Mouse (Mus musculus) liver, adult 10 weeks (tissue): ENCODE data around the gene Scgb1b7. TPM values are rescaled to one million over a fixed set of nuclear protein-coding genes. Genes with fewer than 3 reads are reported as not detected.

ENCODE experiments used
- polyA plus RNA-seq: library from polyadenylated mRNA; stranded (reverse); fragments of 350-450 nt; fragmentation: Illumina TruSeq; extraction: RNeasy Lipid Tissue Mini Kit (QIAGEN cat#74804); gene quantifications from one replicate; pipeline ENCODE4 v1.2.3, GENCODE M21; 2014; ENCODE audit warnings: low read depth, low replicate concordance

Scgb1b7 gene
- polyA plus RNA-seq = not detected

DNA sequence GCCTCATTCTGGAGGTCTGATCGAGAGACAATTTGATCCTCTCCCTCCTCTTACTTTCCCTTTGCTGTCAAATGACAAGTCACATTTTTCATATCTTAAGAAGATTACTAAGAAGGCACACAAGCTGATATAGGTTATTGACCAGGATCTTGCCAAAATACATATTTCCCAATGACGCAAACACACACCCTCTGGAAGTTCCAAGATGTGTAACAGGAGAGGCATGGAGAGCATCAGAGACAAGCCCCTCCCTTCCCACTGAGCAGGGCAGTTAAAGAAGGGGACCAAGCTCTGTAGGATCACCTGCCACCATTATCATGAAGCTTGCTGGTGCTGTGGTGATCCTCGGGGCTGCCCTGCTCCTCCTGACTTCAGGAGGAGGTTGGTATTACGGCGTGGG is at the start of gene Scgb1b7:
Gene Scgb1b7, plus strand, starts transcription at position 301 of the 400 bp plus-strand sequence.

DNA sequence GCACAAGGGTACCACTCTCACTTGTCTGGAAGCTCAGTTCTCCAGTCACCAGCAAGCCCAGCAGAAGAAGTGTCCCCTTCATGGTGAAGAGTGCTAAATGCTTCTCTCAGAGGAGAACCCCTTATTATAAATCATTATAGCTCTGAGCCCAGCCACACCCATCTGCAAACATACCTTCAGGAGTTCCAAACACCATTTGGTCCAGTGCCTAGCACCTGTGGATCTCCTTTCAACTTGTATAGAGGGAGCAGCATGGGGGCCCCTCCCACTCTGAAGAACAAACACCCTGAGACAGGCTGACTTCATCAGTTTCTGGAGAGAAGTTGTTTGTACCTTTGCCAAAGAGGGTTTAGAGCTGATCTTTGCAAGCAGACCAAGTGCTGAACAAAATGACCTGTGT is 6.8 kb upstream of the Scgb1b7 start, which contains the start of gene Scgb2b7:
Gene Scgb2b7, minus strand, starts transcription at position 101 of the 400 bp plus-strand sequence.

Other genes with a start within 250 kb of the Scgb1b7 start
- gene Scgb2b7, start 6.9 kb upstream of the Scgb1b7 start, polyA plus RNA-seq = not detected